Mouse (Mus musculus) ovary, postnatal 36 days (tissue): ENCODE results near the gene Gm21885.
A peak's percentile ranks its signal among the peaks of the same experiment; 100 is the strongest.

Source experiments
- DNase-seq: peaks from one replicate; pipeline ENCODE4 v3.0.0; 2022; ENCODE audit warnings: low spot score, mixed read lengths

The Gm21885 gene

GRCm38 (mm10) chr11:94318056-94318455, 36.4 kb downstream of the Gm21885 start:
- no peak for DNase-seq

GRCm38 (mm10) chr11:94320969-94321930, 39.6 kb downstream of the Gm21885 start:
- DNase-seq: no peak

DNA sequence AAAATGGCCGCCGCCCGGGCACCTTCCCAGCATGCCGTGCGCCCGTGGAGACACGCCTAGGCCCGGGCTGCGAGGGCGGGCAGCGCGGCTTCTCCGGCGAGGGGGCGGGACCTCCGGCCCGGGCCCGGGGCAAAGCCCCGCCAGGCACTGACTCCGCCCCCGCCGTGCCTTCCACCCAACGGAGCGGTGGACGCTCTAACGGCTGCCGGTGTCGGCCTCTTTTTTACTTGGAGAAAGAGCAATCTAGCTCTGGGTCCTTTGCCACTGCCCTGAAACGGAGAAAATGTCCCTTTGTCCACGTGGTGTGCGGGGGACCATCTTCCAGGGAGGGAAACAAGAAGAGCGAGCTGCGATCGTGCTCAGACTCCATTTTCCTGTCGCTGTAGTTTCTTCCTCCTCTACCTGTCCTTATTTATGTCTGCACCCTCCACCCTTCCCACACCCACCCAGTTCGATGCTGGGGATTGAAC, 40.3 kb downstream of the Gm21885 start, which contains the start of gene Luc7l3:
Gene Luc7l3, minus strand, starts transcription at position 58 of the 470 bp plus-strand sequence.
- peak; percentile 95 for DNase-seq

GRCm38 (mm10) chr11:94322636-94323035, 41.0 kb downstream of the Gm21885 start:
- DNase-seq: no peak

DNA sequence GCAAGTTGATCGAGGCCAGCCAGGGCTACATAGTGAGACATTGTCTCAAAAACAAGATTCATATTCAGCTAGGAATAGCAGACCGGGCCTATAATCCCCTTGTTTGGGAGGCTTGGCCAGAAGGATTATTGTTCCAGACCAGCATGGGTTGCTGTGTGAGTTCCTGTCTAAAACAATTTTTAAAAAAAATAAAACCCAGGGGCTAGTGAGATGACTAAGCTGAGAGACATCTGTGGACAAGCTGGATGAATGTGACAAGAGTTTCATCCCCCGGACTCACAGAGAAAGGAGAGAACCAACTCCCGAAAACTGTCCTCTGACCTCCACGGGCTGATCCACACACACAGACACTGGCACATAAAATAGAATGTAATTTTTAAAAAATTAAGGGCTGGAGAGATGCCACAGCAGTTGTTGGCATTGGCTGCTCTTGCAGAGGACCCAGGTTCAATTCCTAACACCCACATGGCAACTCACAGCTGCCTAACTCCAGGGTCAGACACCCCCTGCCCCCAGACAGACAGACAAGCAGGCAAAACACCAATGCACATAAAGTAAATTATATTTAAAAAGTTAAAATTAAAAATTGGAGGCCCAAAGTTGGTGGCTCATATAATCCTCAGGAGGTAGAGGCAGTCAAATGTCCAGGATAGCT, 41.7 kb downstream of the Gm21885 start:
- DNase-seq: no peak

- no peak for DNase-seq
Observed at GRCm38 (mm10) chr11:94324618-94325017, 42.9 kb downstream of the Gm21885 start.

- no peak for DNase-seq
Observed at GRCm38 (mm10) chr11:94326961-94327411, 45.3 kb downstream of the Gm21885 start.

DNA sequence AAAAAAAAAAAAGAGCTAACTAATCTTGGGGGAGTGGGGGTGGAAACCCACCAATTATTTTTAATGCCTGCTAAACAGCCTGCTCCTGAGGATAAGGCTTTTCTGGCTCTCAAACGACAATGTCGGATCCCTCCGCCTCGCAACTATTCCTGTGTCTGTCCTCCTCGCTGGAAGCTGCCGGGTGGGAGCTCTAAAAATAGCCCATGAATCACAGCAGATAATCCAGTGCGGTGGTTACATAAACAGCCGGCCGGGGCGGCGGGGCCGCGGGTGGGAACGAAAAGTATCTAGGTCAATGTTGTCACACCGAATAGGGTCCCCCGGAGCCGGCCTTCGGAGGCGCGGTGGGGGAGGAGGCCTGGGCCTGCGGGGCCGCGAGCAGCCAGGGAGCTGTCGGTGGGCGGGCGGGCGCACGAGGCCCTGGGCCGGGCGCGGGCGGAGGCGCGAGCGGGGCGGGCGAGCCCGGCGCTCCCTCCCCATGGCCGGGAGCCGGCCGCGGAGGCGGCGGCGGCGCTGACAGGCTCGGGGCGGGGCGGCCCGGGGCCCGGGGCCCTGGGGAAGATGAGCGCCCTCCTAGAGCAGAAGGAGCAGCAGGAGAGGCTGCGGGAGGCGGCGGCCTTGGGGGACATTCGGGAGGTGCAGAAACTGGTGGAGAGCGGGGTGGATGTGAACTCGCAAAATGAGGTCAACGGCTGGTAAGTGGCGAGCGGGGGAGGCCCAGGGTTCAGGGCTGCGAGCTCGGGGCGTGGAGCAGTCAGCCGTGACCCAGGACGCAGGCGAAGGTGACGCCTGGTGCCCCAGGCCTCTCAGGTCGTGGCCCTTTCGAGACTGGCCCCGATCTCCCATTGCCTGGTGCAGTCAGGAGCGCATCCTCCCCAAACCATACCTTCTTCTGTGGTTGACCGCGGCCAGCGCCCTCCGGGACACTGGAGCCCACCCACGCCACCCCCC, 46.3 kb downstream of the Gm21885 start, which contains the start of gene Ankrd40:
Gene Ankrd40, plus strand, starts transcription at position 309 of the 951 bp plus-strand sequence.
- peak; percentile 95 for DNase-seq

- DNase-seq: no peak
Observed at GRCm38 (mm10) chr11:94328644-94329025, 47.0 kb downstream of the Gm21885 start.

DNA sequence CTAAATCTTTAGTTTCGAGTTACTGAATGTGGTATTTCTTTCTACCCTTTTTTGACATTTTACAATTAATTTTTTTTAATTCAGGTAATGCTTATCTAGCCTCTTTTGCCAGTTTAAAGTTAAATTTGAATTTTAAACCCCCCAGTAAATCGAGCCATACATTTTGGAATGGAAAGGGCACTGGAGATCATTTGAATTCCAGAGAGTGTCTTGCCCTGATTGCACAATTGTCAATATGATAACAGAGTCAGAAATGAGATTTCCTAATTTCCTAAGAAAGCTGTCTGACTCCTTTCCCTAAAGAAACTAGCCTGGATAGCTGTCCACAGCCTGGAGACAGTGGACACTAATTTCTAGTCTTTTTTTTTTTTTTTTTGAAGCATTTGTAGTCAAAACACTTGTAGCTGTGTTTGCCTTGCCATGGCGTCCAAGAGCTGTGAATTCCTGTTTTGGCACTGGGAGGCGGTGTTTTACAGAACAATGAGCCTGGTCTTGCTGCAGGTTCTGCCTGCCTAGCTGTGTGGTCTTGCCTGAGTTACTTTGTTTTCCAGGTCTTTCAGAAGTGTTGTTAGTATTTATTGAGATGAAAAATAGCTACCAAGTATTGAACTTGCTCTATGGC, 47.7 kb downstream of the Gm21885 start:
- DNase-seq: peak; percentile 52

- no peak for DNase-seq
Observed at GRCm38 (mm10) chr11:94330211-94330610, 48.5 kb downstream of the Gm21885 start.

DNA sequence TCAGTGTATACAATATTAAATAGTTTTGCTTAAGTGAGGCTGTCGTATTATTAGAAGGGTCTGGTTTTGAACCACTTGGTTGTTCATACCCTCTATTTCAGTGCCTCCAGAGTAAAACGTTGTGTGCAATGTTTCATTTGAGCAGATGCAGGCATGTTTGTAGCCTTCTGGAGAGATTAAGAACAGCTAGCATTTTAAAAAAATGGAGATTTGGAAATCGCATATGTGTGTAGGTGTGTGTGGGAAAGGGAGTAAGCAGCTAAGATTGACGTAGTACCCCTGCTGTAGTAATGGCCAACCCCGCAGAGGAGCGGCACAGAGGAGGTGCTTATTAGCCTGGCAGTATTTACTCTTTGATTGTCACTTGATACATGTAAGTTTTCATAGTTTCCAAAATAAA, 51.1 kb downstream of the Gm21885 start:
- DNase-seq: no peak

GRCm38 (mm10) chr11:94334386-94334968, 52.8 kb downstream of the Gm21885 start:
- DNase-seq: no peak
